Mouse (Mus musculus) hematopoietic multipotent progenitor cell, adult 10-12 weeks (in vitro differentiated cells): ENCODE measurements around the gene Erich2. TPM values are rescaled to one million over a fixed set of nuclear protein-coding genes. Genes with fewer than 3 reads are reported as not detected.

Experiments used
- polyA plus RNA-seq: library from polyadenylated mRNA; stranded (reverse); fragments of >175 nt; gene quantifications from 2 replicates; pipeline ENCODE4 v1.2.3, GENCODE M21; 2012; ENCODE audit warnings: low replicate concordance

The Erich2 gene
- polyA plus RNA-seq, result 0.16 and 1.2 TPM in 2 replicates

DNA sequence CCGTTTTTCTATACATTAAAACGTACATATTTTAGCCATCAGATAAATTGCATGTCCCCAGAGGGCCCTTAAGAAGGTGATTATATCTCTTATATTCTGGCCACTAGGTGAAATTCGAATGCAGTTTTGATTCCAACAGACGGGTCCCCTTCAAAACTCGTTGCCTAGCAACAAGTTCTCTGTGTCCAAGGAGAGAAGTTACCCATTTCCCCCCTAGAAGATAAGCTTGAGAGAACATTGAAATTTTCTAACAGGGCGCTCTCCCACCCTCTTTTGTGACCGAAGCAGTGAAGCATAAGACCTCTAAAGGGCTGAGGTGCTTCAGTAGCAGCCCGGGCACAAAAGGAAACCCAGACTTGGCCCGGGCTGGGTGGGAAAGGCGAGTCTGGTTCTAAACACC, at the start of gene Erich2:
Gene Erich2, plus strand, starts transcription at position 324 of the 400 bp plus-strand sequence.

DNA sequence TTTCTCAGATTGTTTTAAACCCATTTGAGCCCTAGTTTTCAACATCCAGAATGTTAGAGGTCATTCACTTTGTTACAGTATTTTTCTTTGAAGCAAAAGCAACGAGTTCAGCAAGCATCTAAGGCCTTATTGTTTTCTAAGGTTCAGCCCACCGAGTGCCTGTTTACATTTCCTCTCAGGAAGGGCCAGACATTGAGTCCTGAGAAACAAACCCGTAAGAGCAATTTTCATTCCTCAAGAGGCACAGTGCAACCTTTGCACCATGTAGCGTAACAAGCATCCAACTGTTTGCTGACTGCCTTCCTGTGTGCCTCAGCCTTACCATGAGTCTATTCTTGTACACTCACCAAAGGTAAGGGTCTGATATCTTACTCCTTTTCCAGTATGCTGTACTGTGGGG, 44.2 kb downstream of the Erich2 start, which contains the start of gene Gad1:
Gene Gad1, plus strand, starts transcription at position 301 of the 400 bp plus-strand sequence.

Other genes starting within 250 kb of the Erich2 start
- not detected in 2 replicates for gene Sp5, start 33.9 kb upstream of the Erich2 start, polyA plus RNA-seq
- gene Gad1, start 44.3 kb downstream of the Erich2 start, polyA plus RNA-seq, result 6.6 and 17.4 TPM in 2 replicates
- gene Gorasp2, start 152.8 kb downstream of the Erich2 start, polyA plus RNA-seq, result 24.1 and 76.1 TPM in 2 replicates
- gene Gm26558, start 153.3 kb downstream of the Erich2 start, polyA plus RNA-seq, result not detected in 2 replicates